Mouse (Mus musculus): ENCODE data around the gene Serpina12.

GRCm38 (mm10) chr12:104067549-104067948 lies 23.3 kb upstream of the Serpina12 start:
- TF ChIP-seq USF1 (IDR thresholded peaks at IDR 0.05; ENCODE audit: low read depth, low read length) = no peak
- TF ChIP-seq MAZ (IDR thresholded peaks at IDR 0.05; ENCODE audit: low read depth, low read length) = no peak
- no peak for TF ChIP-seq NELFE (IDR thresholded peaks at IDR 0.05; ENCODE audit: low read depth, low read length)
- TF ChIP-seq POLR2A (IDR thresholded peaks at IDR 0.05; ENCODE audit: control insufficient read depth in 1 of 2, insufficient read depth in 1 of 2, low read depth in 1 of 2, low read length in 2 of 2, poor library complexity in 1 of 2) = no peak
- no peak for TF ChIP-seq CTCF (IDR thresholded peaks at IDR 0.05 in 2 of 3, conservative IDR thresholded peaks at IDR 0.05 in 1 of 3; ENCODE audit: control insufficient read depth in 1 of 3, insufficient read depth in 1 of 3, low read depth in 2 of 3, low read length in 3 of 3, poor library complexity in 1 of 3, severe bottlenecking in 1 of 3)
- TF ChIP-seq EP300 (IDR thresholded peaks at IDR 0.05; ENCODE audit: low read depth in 1 of 2, low read length in 2 of 2) = no peak
- TF ChIP-seq RCOR1 (IDR thresholded peaks at IDR 0.05; ENCODE audit: low read depth, low read length) = no peak
- no peak for TF ChIP-seq POLR2AphosphoS2 (IDR thresholded peaks at IDR 0.05; ENCODE audit: low read length)
- no peak for TF ChIP-seq ZC3H11A (IDR thresholded peaks at IDR 0.05; ENCODE audit: low read depth, low read length)
- TF ChIP-seq RAD21 (IDR thresholded peaks at IDR 0.05; ENCODE audit: low read depth, low read length) = no peak
- TF ChIP-seq E2F4 (IDR thresholded peaks at IDR 0.05; ENCODE audit: borderline replicate concordance, low read depth, low read length) = no peak
- TF ChIP-seq BHLHE40 (IDR thresholded peaks at IDR 0.05; ENCODE audit: borderline replicate concordance, low read depth, low read length) = no peak
- no peak for TF ChIP-seq ZNF384 (IDR thresholded peaks at IDR 0.05; ENCODE audit: low read depth, low read length)
